Mouse (Mus musculus) stomach, embryonic 16.5 days (tissue): ENCODE data around the gene Smurf2. TPM values are rescaled to one million over a fixed set of nuclear protein-coding genes. Genes with fewer than 3 reads are reported as not detected.

ENCODE experiments used
- ATAC-seq: fragments of 200-750 bp; cut with Nextera tagmentation; 2 replicates; pipeline ENCODE4 v1.8.0; 2017; ENCODE audit warnings: moderate number of reproducible peaks, moderate TSS enrichment; ENCODE audit not compliant: insufficient read depth, low FRiP score
- H3K27ac ChIP-seq: fragments of 300-500 bp; sonication (generic); 2 replicates; pipeline ENCODE4 v1.5.1; 2014; ENCODE audit warnings: low read length
- H3K27me3 ChIP-seq: fragments of 300-500 bp; sonication (generic); 2 replicates; pipeline ENCODE4 v1.6.1; 2014; ENCODE audit warnings: low read length, control low read depth, mixed read lengths; ENCODE audit not compliant: control insufficient read depth, insufficient read depth
- H3K36me3 ChIP-seq: fragments of 300-500 bp; sonication (generic); 2 replicates; pipeline ENCODE4 v1.6.1; 2014; ENCODE audit warnings: low read length; ENCODE audit not compliant: control insufficient read depth, insufficient read depth
- H3K4me1 ChIP-seq: fragments of 300-500 bp; sonication (generic); 2 replicates; pipeline ENCODE4 v1.6.1; 2014; ENCODE audit warnings: low read length, control low read depth, mixed read lengths; ENCODE audit not compliant: control insufficient read depth, insufficient read depth
- H3K4me2 ChIP-seq: fragments of 300-500 bp; sonication (generic); 2 replicates; pipeline ENCODE4 v1.6.1; 2014; ENCODE audit warnings: low read depth, low read length, mixed read lengths
- H3K4me3 ChIP-seq: fragments of 300-500 bp; sonication (generic); replicated peaks from 2 replicates; pipeline ENCODE4 v1.5.1; 2014; ENCODE audit warnings: mild to moderate bottlenecking, low read length
- H3K9ac ChIP-seq: fragments of 300-500 bp; sonication (generic); 2 replicates; pipeline ENCODE4 v1.6.1; 2014; ENCODE audit warnings: low read length
- H3K9me3 ChIP-seq: fragments of 300-500 bp; sonication (generic); replicated peaks from 2 replicates; pipeline ENCODE4 v1.6.1; 2016; ENCODE audit warnings: low read length, control low read depth; ENCODE audit not compliant: control insufficient read depth
- WGBS: fragments of 180-500 bp; shearing (Covaris S2); extraction: QIAGEN DNeasy Blood & Tissue Kit; methylation state at CpG from one replicate; pipeline ENCODE4 v1.1.7; 2014; 5-methylcytosine and 5-hydroxymethylcytosine counted together
- polyA plus RNA-seq: library from polyadenylated mRNA; unstranded; fragments of >200 nt; fragmentation: Nextera tagmentation; extraction: Ambion mirVana; gene quantifications from 2 replicates; pipeline ENCODE4 v1.2.1, GENCODE M21; 2015

Gene Smurf2
- polyA plus RNA-seq, 1 experiment from 2014 or later = 14.2 TPM

- WGBS = under 1% methylated on average over 62 of the region's 87 CpGs
- no peaks in the 10 kb centered on the region for H3K9me3 ChIP-seq
- peak; percentile 82 for ATAC-seq
Measured at GRCm38 (mm10) chr11:106919612-106920550, 634 bp downstream of the Smurf2 start.

GRCm38 (mm10) chr11:106918901-106919300 is 1.6 kb downstream of the Smurf2 start:
- Histone ChIP-seq H3K9ac (peak overlapping the region; percentile 97), H3K4me3 (peak overlapping the region; percentile 95), H3K27me3 (no peaks in the 10 kb centered on the region), H3K27ac (peak overlapping the region; percentile 97; the same call in 1 of the 2 replicates), H3K9me3 (no peaks in the 10 kb centered on the region), H3K4me2 (peak overlapping the region; percentile 68), H3K4me1 (peaks cover 12% of the 10 kb centered on the region), H3K36me3 (no peaks in the 10 kb centered on the region)
- 10% methylated on average over 8 of the region's 8 CpGs for WGBS
- no peak for ATAC-seq

More at GRCm38 (mm10) chr11:106919612-106920550, 634 bp downstream of the Smurf2 start:
- Histone ChIP-seq H3K27me3 (no peaks in the 10 kb centered on the region), H3K4me2 (peak overlapping the region; percentile 68), H3K36me3 (no peaks in the 10 kb centered on the region), H3K9ac (peak overlapping the region; percentile 97), H3K4me3 (peak overlapping the region; percentile 95), H3K27ac (peak overlapping the region; percentile 97), H3K4me1 (peaks cover 12% of the 10 kb centered on the region)

GRCm38 (mm10) chr11:106911257-106911656 is 9.3 kb downstream of the Smurf2 start:
- no peak for ATAC-seq
- Histone ChIP-seq H3K4me3 (no peak overlapping the region), H3K9ac (no peak overlapping the region), H3K4me2 (no peak overlapping the region), H3K9me3 (no peaks in the 10 kb centered on the region), H3K4me1 (peaks cover 4% of the 10 kb centered on the region; the same call in 1 of the 2 replicates), H3K27me3 (no peaks in the 10 kb centered on the region), H3K27ac (no peak overlapping the region), H3K36me3 (no peaks in the 10 kb centered on the region)

- H3K4me1 ChIP-seq = peaks cover 4% of the 10 kb centered on the region; the same call in 1 of the 2 replicates
- ATAC-seq = no peak
- H3K4me2 ChIP-seq = no peak overlapping the region
- no peaks in the 10 kb centered on the region for H3K9me3 ChIP-seq
- no peak overlapping the region for H3K9ac ChIP-seq
- H3K36me3 ChIP-seq = no peaks in the 10 kb centered on the region
- H3K27me3 ChIP-seq = no peaks in the 10 kb centered on the region
- H3K4me3 ChIP-seq = no peak overlapping the region
- H3K27ac ChIP-seq = no peak overlapping the region
Measured at GRCm38 (mm10) chr11:106908016-106908415, 12.5 kb downstream of the Smurf2 start.

GRCm38 (mm10) chr11:106907253-106907652 is 13.3 kb downstream of the Smurf2 start:
- Histone ChIP-seq H3K36me3 (no peaks in the 10 kb centered on the region), H3K4me1 (peaks cover 4% of the 10 kb centered on the region; the same call in 1 of the 2 replicates), H3K9ac (no peak overlapping the region), H3K9me3 (no peaks in the 10 kb centered on the region), H3K4me2 (no peak overlapping the region), H3K27ac (no peak overlapping the region), H3K4me3 (no peak overlapping the region), H3K27me3 (no peaks in the 10 kb centered on the region)
- ATAC-seq = no peak
- 52% methylated on average over 1 of the region's 1 CpGs for WGBS

- no peak overlapping the region for H3K4me2 ChIP-seq
- no peaks in the 10 kb centered on the region for H3K36me3 ChIP-seq
- no peaks in the 10 kb centered on the region for H3K9me3 ChIP-seq
- no peak overlapping the region for H3K9ac ChIP-seq
- 85% methylated on average over 4 of the region's 4 CpGs for WGBS
- peaks cover 4% of the 10 kb centered on the region; the same call in 1 of the 2 replicates for H3K4me1 ChIP-seq
- H3K27me3 ChIP-seq = no peaks in the 10 kb centered on the region
- ATAC-seq = no peak
- H3K27ac ChIP-seq = no peak overlapping the region
- no peak overlapping the region for H3K4me3 ChIP-seq
Measured at GRCm38 (mm10) chr11:106905707-106906106, 14.8 kb downstream of the Smurf2 start.

- no peak overlapping the region for H3K4me2 ChIP-seq
- H3K36me3 ChIP-seq = no peaks in the 10 kb centered on the region
- peaks cover 6% of the 10 kb centered on the region; the same call in 1 of the 2 replicates for H3K4me1 ChIP-seq
- no peak overlapping the region for H3K9ac ChIP-seq
- no peaks in the 10 kb centered on the region for H3K27me3 ChIP-seq
- WGBS = 67% methylated on average over 1 of the region's 1 CpGs
- H3K4me3 ChIP-seq = no peak overlapping the region
- no peaks in the 10 kb centered on the region for H3K9me3 ChIP-seq
- no peak for ATAC-seq
- no peak overlapping the region for H3K27ac ChIP-seq
Measured at GRCm38 (mm10) chr11:106899804-106900203, 20.7 kb downstream of the Smurf2 start.

- H3K4me2 ChIP-seq = peak overlapping the region; percentile 15; the same call in 1 of the 2 replicates
Measured at GRCm38 (mm10) chr11:106896561-106897168, 23.9 kb downstream of the Smurf2 start.

GRCm38 (mm10) chr11:106883656-106884055 is 36.9 kb downstream of the Smurf2 start:
- Histone ChIP-seq H3K27me3 (no peaks in the 10 kb centered on the region), H3K4me1 (no peaks in the 10 kb centered on the region), H3K4me2 (no peak overlapping the region), H3K36me3 (no peaks in the 10 kb centered on the region), H3K9ac (no peak overlapping the region), H3K27ac (no peak overlapping the region), H3K4me3 (no peak overlapping the region), H3K9me3 (no peaks in the 10 kb centered on the region)
- ATAC-seq = no peak
- 82% methylated on average over 1 of the region's 1 CpGs for WGBS

More at GRCm38 (mm10) chr11:106896561-106897168, 23.9 kb downstream of the Smurf2 start:
- Histone ChIP-seq H3K4me1 (peaks cover 12% of the 10 kb centered on the region), H3K4me3 (no peak overlapping the region), H3K9ac (no peak overlapping the region), H3K36me3 (no peaks in the 10 kb centered on the region), H3K9me3 (no peaks in the 10 kb centered on the region), H3K27ac (peak overlapping the region; percentile 82), H3K27me3 (no peaks in the 10 kb centered on the region)
- 51% methylated on average over 2 of the region's 2 CpGs for WGBS
- peak; percentile 83; the same call in 1 of the 2 replicates for ATAC-seq
